Comparison of ENCODE assay signal across 8 mouse cellular contexts in the genomic region with DNA sequence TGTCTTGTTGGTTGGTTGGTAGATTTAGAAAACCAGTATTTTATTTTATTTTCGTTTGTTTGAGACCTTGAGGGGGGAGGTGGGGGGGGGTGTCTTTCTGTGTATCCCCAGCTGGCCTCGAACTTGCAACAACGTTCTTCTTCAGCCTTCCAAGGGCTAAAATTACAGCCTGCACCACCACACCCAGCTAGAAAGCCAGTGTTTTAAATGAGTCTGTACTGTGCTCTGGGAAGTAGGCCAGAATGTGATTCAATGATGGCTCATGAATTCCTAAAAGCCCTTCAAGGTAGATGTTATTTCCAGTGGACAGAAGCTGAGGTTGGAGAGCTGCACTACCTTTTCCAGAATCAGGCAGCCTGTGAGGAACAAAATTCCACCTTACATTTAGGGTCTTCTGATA. TPM values are rescaled to one million over a fixed set of nuclear protein-coding genes. Genes with fewer than 3 reads are reported as not detected.
DNase-seq lines count a peak whose midpoint lies in the region; ATAC-seq lines count a peak whose summit lies in the region.

No protein-coding gene starts in this region.

- H3K9me3 ChIP-seq in kidney, embryonic 15.5 days (replicated peaks), result no peaks in the 10 kb centered on the region
- H3K9me3 ChIP-seq in forebrain, embryonic 10.5 days, result no peaks in the 10 kb centered on the region
- no peaks in the 10 kb centered on the region for H3K9me3 ChIP-seq in midbrain, embryonic 11.5 days (ENCODE audit: control insufficient read depth, low read length)

- ATAC-seq in kidney, embryonic 15.5 days (replicated peaks; ENCODE audit: low FRiP score), result no peak
- ATAC-seq in midbrain, embryonic 11.5 days (ENCODE audit: low FRiP score), result no peak

- H3K9ac ChIP-seq in kidney, embryonic 15.5 days, result no peak overlapping the region
- H3K9ac ChIP-seq in midbrain, embryonic 11.5 days (ENCODE audit: low read length), result no peak overlapping the region; the same call in 1 of the 2 replicates

- H3K27me3 ChIP-seq in kidney, embryonic 15.5 days, result no peaks in the 10 kb centered on the region
- H3K27me3 ChIP-seq in forebrain, embryonic 10.5 days (ENCODE audit: poor library complexity, severe bottlenecking), result no peaks in the 10 kb centered on the region
- H3K27me3 ChIP-seq in midbrain, embryonic 11.5 days (ENCODE audit: control insufficient read depth, insufficient read depth, low read length), result no peaks in the 10 kb centered on the region

- no peak for DNase-seq in kidney, adult 11 months
- DNase-seq in adipocyte (ENCODE audit: low spot score), result peak; percentile 74
- DNase-seq in forebrain, embryonic 10.5 days (ENCODE audit: extremely low spot score, low spot score), result no peak
- DNase-seq in midbrain, embryonic 11.5 days (ENCODE audit: low spot score, missing footprints), result no peak
- DNase-seq in ovary, postnatal 36 days (ENCODE audit: low spot score), result no peak
- DNase-seq in urinary bladder, postnatal 10 days (ENCODE audit: low spot score), result no peak
- no peak for DNase-seq in kidney, adult 18-20 months

- H3K4me2 ChIP-seq in kidney, embryonic 15.5 days, result peak overlapping the region; percentile 71; the same call in 1 of the 2 replicates
- peak overlapping the region; percentile 47; the same call in 1 of the 2 replicates for H3K4me2 ChIP-seq in midbrain, embryonic 11.5 days

- no peak overlapping the region for H3K4me3 ChIP-seq in kidney, embryonic 15.5 days (replicated peaks)
- H3K4me3 ChIP-seq in forebrain, embryonic 10.5 days, result peak overlapping the region; percentile 96; the same call in 1 of the 2 replicates
- no peak overlapping the region for H3K4me3 ChIP-seq in midbrain, embryonic 11.5 days (ENCODE audit: low read depth, low read length)

- peak overlapping the region; percentile 81; the same call in 1 of the 2 replicates for H3K27ac ChIP-seq in kidney, embryonic 15.5 days
- H3K27ac ChIP-seq in forebrain, embryonic 10.5 days, result peak overlapping the region; percentile 100; the same call in 1 of the 2 replicates
- no peak overlapping the region for H3K27ac ChIP-seq in midbrain, embryonic 11.5 days (ENCODE audit: low read depth, low read length)

- peaks cover 40% of the 10 kb centered on the region for H3K4me1 ChIP-seq in kidney, embryonic 15.5 days
- H3K4me1 ChIP-seq in forebrain, embryonic 10.5 days, result peaks cover 42% of the 10 kb centered on the region
- H3K4me1 ChIP-seq in midbrain, embryonic 11.5 days (ENCODE audit: control insufficient read depth, insufficient read depth, low read length), result peaks cover 20% of the 10 kb centered on the region

- H3K36me3 ChIP-seq in kidney, embryonic 15.5 days, result peaks cover 16% of the 10 kb centered on the region
- peaks cover 16% of the 10 kb centered on the region for H3K36me3 ChIP-seq in forebrain, embryonic 10.5 days (replicated peaks)
- H3K36me3 ChIP-seq in midbrain, embryonic 11.5 days (ENCODE audit: control insufficient read depth, insufficient read depth, low read length), result no peaks in the 10 kb centered on the region

- 74% methylated on average over 3 of the region's 3 CpGs for WGBS in kidney, embryonic 15.5 days
- 84% methylated on average over 3 of the region's 3 CpGs for WGBS in forebrain, embryonic 10.5 days
- 85% methylated on average over 3 of the region's 3 CpGs for WGBS in midbrain, embryonic 11.5 days

RNA-seq across cellular contexts. Expression of a gene that starts 2.0 kb away (rescaled TPM):
- 9.2 and 10.7 TPM in 2 replicates for polyA plus RNA-seq in kidney, embryonic 15.5 days (2015; fragmentation: Nextera tagmentation; extraction: Ambion mirVana)
- 7.2 and 7.6 TPM in 2 replicates for polyA plus RNA-seq in forebrain, embryonic 10.5 days (2016; fragmentation: Nextera tagmentation; extraction: Ambion mirVana)
- 5.0 and 6.3 TPM in 2 replicates for polyA plus RNA-seq in midbrain, embryonic 11.5 days (2014; fragmentation: Nextera tagmentation; extraction: Ambion mirVana)

RNA-seq across cellular contexts. Expression of a gene that starts 18.2 kb away (rescaled TPM):
- polyA plus RNA-seq in kidney, embryonic 15.5 days (2015; fragmentation: Nextera tagmentation; extraction: Ambion mirVana), result 5.0 and 5.5 TPM in 2 replicates
- polyA plus RNA-seq in forebrain, embryonic 10.5 days (2016; fragmentation: Nextera tagmentation; extraction: Ambion mirVana), result 1.8 and 2.0 TPM in 2 replicates
- polyA plus RNA-seq in midbrain, embryonic 11.5 days (2014; fragmentation: Nextera tagmentation; extraction: Ambion mirVana), result 4.6 and 5.2 TPM in 2 replicates

RNA-seq across cellular contexts. Expression of a gene that starts 32.7 kb away (rescaled TPM):
- 19.4 and 25.3 TPM in 2 replicates for polyA plus RNA-seq in kidney, embryonic 15.5 days (2015; fragmentation: Nextera tagmentation; extraction: Ambion mirVana)
- 6.6 and 7.5 TPM in 2 replicates for polyA plus RNA-seq in forebrain, embryonic 10.5 days (2016; fragmentation: Nextera tagmentation; extraction: Ambion mirVana)
- 8.2 and 10.5 TPM in 2 replicates for polyA plus RNA-seq in midbrain, embryonic 11.5 days (2014; fragmentation: Nextera tagmentation; extraction: Ambion mirVana)

RNA-seq across cellular contexts. Expression of a gene that starts 32.8 kb away (rescaled TPM):
- 6.2 and 6.4 TPM in 2 replicates for polyA plus RNA-seq in kidney, embryonic 15.5 days (2015; fragmentation: Nextera tagmentation; extraction: Ambion mirVana)
- 1.5 and 1.7 TPM in 2 replicates for polyA plus RNA-seq in forebrain, embryonic 10.5 days (2016; fragmentation: Nextera tagmentation; extraction: Ambion mirVana)
- polyA plus RNA-seq in midbrain, embryonic 11.5 days (2014; fragmentation: Nextera tagmentation; extraction: Ambion mirVana), result 0.63 and 0.86 TPM in 2 replicates

RNA-seq across cellular contexts. Expression of a gene that starts 36.7 kb away (rescaled TPM):
- 2.2 and 3.8 TPM in 2 replicates for polyA plus RNA-seq in kidney, embryonic 15.5 days (2015; fragmentation: Nextera tagmentation; extraction: Ambion mirVana)
- polyA plus RNA-seq in forebrain, embryonic 10.5 days (2016; fragmentation: Nextera tagmentation; extraction: Ambion mirVana), result 0.47 and 0.81 TPM in 2 replicates
- polyA plus RNA-seq in midbrain, embryonic 11.5 days (2014; fragmentation: Nextera tagmentation; extraction: Ambion mirVana), result 0.65 and 0.87 TPM in 2 replicates
